9 mouse cellular contexts compared by ENCODE assay signal in the genomic region with DNA sequence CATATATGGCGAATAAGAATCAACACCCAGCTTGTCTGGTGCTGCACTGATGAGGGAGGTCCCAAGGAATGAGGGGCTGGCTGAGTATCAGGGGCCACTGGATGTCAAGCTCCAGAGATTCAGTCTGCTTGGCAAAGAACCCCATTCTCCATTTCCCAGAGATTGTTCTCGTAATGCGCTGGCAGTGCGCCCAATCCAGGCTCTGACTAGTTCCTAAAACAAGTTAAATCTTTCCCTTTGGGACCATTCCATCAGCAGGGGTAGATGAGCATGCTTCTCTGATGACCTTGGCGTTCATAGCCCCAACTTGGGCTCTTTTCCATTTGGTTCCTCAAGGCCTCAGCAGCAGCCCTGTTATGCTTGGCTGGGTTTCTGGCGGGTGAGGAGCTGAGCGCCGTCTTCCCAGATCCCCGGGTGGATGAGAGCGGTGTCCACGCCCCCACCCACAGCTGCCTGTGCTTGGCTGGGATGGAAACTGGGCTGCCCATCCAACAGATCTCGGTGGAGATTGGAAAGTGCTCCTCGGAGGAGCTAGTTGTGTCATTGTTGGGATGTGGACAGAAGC.
A peak's percentile ranks its signal among the peaks of the same experiment; 100 is the strongest.
DNase-seq lines count a peak whose midpoint lies in the region; ATAC-seq and TF ChIP-seq lines count a peak whose summit lies in the region.
"Had no signal": no experiment of that assay in that cellular context is flagged by ENCODE, and none has a peak within 500 bp of the region (broad histone marks: within the 10 kb centered on the region; RNA-seq: fewer than 3 reads in every experiment).

No protein-coding gene starts in this region.

- no peaks in the 10 kb centered on the region for H3K9me3 ChIP-seq in heart, embryonic 11.5 days (replicated peaks; ENCODE audit: control insufficient read depth, low read length)
- no peaks in the 10 kb centered on the region for H3K9me3 ChIP-seq in neural tube, embryonic 15.5 days (replicated peaks)
- H3K9me3 ChIP-seq: G1E had no signal

- H3K27ac ChIP-seq in heart, embryonic 11.5 days (ENCODE audit: low read depth, low read length): no peak overlapping the region
- no peak overlapping the region for H3K27ac ChIP-seq in neural tube, embryonic 15.5 days (replicated peaks)

- no peak overlapping the region for H3K4me3 ChIP-seq in heart, embryonic 11.5 days (ENCODE audit: low read depth, low read length)
- no peak overlapping the region for H3K4me3 ChIP-seq in myocyte
- H3K4me3 ChIP-seq in neural tube, embryonic 15.5 days (replicated peaks): no peak overlapping the region

- H3K27me3 ChIP-seq in heart, embryonic 11.5 days (ENCODE audit: control insufficient read depth, insufficient read depth, low read length): no peaks in the 10 kb centered on the region
- H3K27me3 ChIP-seq in myocyte (ENCODE audit: control insufficient read depth, insufficient read depth, insufficient read length): no peaks in the 10 kb centered on the region
- no peaks in the 10 kb centered on the region for H3K27me3 ChIP-seq in neural tube, embryonic 15.5 days (replicated peaks)

- no peak for ATAC-seq in heart, embryonic 11.5 days (replicated peaks; ENCODE audit: insufficient number of reproducible peaks, low FRiP score, low TSS enrichment)
- ATAC-seq in neural tube, embryonic 15.5 days (ENCODE audit: low FRiP score): no peak
- no peak for ATAC-seq in megakaryocyte, adult 5-6 weeks (ENCODE audit: poor library complexity, severe bottlenecking)

- H3K36me3 ChIP-seq in heart, embryonic 11.5 days (ENCODE audit: control insufficient read depth, insufficient read depth, low read length): no peaks in the 10 kb centered on the region
- no peaks in the 10 kb centered on the region for H3K36me3 ChIP-seq in myocyte (ENCODE audit: control insufficient read depth, insufficient read depth)
- H3K36me3 ChIP-seq in neural tube, embryonic 15.5 days: no peaks in the 10 kb centered on the region
- H3K36me3 ChIP-seq: G1E had no signal

- WGBS in heart, embryonic 11.5 days (ENCODE audit: insufficient replicate concordance): 78% methylated on average over 13 of the region's 13 CpGs
- 82% methylated on average over 13 of the region's 13 CpGs for WGBS in neural tube, embryonic 15.5 days

- no peak overlapping the region for H3K4me2 ChIP-seq in heart, embryonic 11.5 days
- H3K4me2 ChIP-seq in myocyte (ENCODE audit: low read depth): peak overlapping the region; percentile 37
- no peak overlapping the region for H3K4me2 ChIP-seq in neural tube, embryonic 15.5 days

- no peak overlapping the region for H3K9ac ChIP-seq in heart, embryonic 11.5 days (ENCODE audit: low read depth, low read length)
- H3K9ac ChIP-seq in neural tube, embryonic 15.5 days (replicated peaks): no peak overlapping the region

- peak; percentile 91 to 94 for DNase-seq in heart, adult 18-20 months
- DNase-seq in adrenal gland, adult 18-20 months (ENCODE audit: low spot score in 2 of 2): peak; percentile 68 to 76
- DNase-seq in gonadal fat pad, adult 2 months (ENCODE audit: low read depth): peak; percentile 84
- DNase-seq in kidney, postnatal 36 days: peak; percentile 81 to 84

- no peak for TF ChIP-seq POLR2A in myocyte (IDR thresholded peaks at IDR 0.05; ENCODE audit: insufficient read length, low read depth)

- no peaks in the 10 kb centered on the region for H3K79me2 ChIP-seq in myocyte (ENCODE audit: control insufficient read depth, insufficient read depth)

- H3K4me1 ChIP-seq in heart, embryonic 11.5 days (ENCODE audit: control insufficient read depth, insufficient read depth, low read length): no peaks in the 10 kb centered on the region
- no peaks in the 10 kb centered on the region for H3K4me1 ChIP-seq in neural tube, embryonic 15.5 days

- no peak overlapping the region for H3ac ChIP-seq in myocyte (ENCODE audit: control insufficient read depth, insufficient read length)

TF ChIP-seq in myocyte, 11 proteins besides CTCF, POLR2A, EP300 and RAD21:
- TF ChIP-seq TCF12 (IDR thresholded peaks at IDR 0.05; ENCODE audit: insufficient read depth, poor library complexity, severe bottlenecking) (no peak), USF1 (IDR thresholded peaks at IDR 0.05; ENCODE audit: low read depth) (no peak), TCF3 (IDR thresholded peaks at IDR 0.05; ENCODE audit: insufficient read length, low read depth) (no peak), CEBPB (IDR thresholded peaks at IDR 0.05; ENCODE audit: insufficient read depth, poor library complexity, severe bottlenecking) (no peak), E2F4 (IDR thresholded peaks at IDR 0.05; ENCODE audit: insufficient read depth) (no peak), REST (IDR thresholded peaks at IDR 0.05; ENCODE audit: insufficient read depth, insufficient read length) (no peak), POLR2AphosphoS2 (IDR thresholded peaks at IDR 0.05; ENCODE audit: insufficient read length, low read depth) (no peak), SRF (IDR thresholded peaks at IDR 0.05; ENCODE audit: control insufficient read depth, insufficient read length, low read depth) (no peak), MAX (IDR thresholded peaks at IDR 0.05; ENCODE audit: low read depth) (no peak), MYOD1 (IDR thresholded peaks at IDR 0.05; ENCODE audit: control insufficient read depth in 1 of 3, insufficient read length in 2 of 3, low read depth in 2 of 3) (no peak), MYOG (IDR thresholded peaks at IDR 0.05; ENCODE audit: control insufficient read depth in 1 of 3, insufficient read depth in 1 of 3, insufficient read length in 2 of 3, low read depth in 2 of 3) (no peak)
